Mouse (Mus musculus) kidney, embryonic 14.5 days (tissue): ENCODE data around the gene Gm9745. TPM values are rescaled to one million over a fixed set of nuclear protein-coding genes. Genes with fewer than 3 reads are reported as not detected.
"Not testable (repeated sequence)": the region's sequence is repeated elsewhere in the genome, so short reads cannot be mapped to it uniquely, and the experiment has no call there.

Experiments used
- ATAC-seq: fragments of 200-750 bp; cut with Nextera tagmentation; 2 replicates; pipeline ENCODE4 v1.8.0; 2017; ENCODE audit warnings: moderate number of reproducible peaks, mild to moderate bottlenecking, moderate TSS enrichment, moderate library complexity; ENCODE audit not compliant: low FRiP score, low TSS enrichment
- H3K27ac ChIP-seq: fragments of 300-500 bp; sonication (generic); 2 replicates; pipeline ENCODE4 v1.5.1; 2014; ENCODE audit warnings: low read depth, mild to moderate bottlenecking, low read length, moderate library complexity, mixed read lengths
- H3K27me3 ChIP-seq: fragments of 300-500 bp; sonication (generic); 2 replicates; pipeline ENCODE4 v1.6.1; 2014; ENCODE audit warnings: mild to moderate bottlenecking, low read length; ENCODE audit not compliant: control insufficient read depth, insufficient read depth
- H3K36me3 ChIP-seq: fragments of 300-500 bp; sonication (generic); 2 replicates; pipeline ENCODE4 v1.6.1; 2014; ENCODE audit warnings: low read length, mixed read lengths; ENCODE audit not compliant: control insufficient read depth, insufficient read depth
- H3K4me1 ChIP-seq: fragments of 300-500 bp; sonication (generic); 2 replicates; pipeline ENCODE4 v1.6.1; 2014; ENCODE audit warnings: low read length, mixed read lengths; ENCODE audit not compliant: control insufficient read depth, insufficient read depth
- H3K4me2 ChIP-seq: fragments of 300-500 bp; sonication (generic); replicated peaks from 2 replicates; pipeline ENCODE4 v1.6.1; 2014; ENCODE audit warnings: low read depth, mild to moderate bottlenecking, low read length
- H3K4me3 ChIP-seq: fragments of 300-500 bp; sonication (generic); 2 replicates; pipeline ENCODE4 v1.5.1; 2014; ENCODE audit warnings: mild to moderate bottlenecking, low read length
- H3K9ac ChIP-seq: fragments of 300-500 bp; sonication (generic); 2 replicates; pipeline ENCODE4 v1.6.1; 2014; ENCODE audit warnings: low read depth, mild to moderate bottlenecking, low read length, moderate library complexity
- H3K9me3 ChIP-seq: fragments of 300-500 bp; sonication (generic); 2 replicates; pipeline ENCODE4 v1.6.1; 2016; ENCODE audit warnings: low read length; ENCODE audit not compliant: control insufficient read depth
- WGBS: fragments of 180-500 bp; shearing (Covaris S2); extraction: QIAGEN DNeasy Blood & Tissue Kit; methylation state at CpG from one replicate; pipeline ENCODE4 v1.1.7; 2014; 5-methylcytosine and 5-hydroxymethylcytosine counted together
- polyA plus RNA-seq: library from polyadenylated mRNA; unstranded; fragments of >200 nt; fragmentation: Nextera tagmentation; extraction: Ambion mirVana; gene quantifications from 2 replicates; pipeline ENCODE4 v1.2.1, GENCODE M21; 2014

Gene Gm9745
- polyA plus RNA-seq, 1 experiment from 2014 or later, result not detected

DNA sequence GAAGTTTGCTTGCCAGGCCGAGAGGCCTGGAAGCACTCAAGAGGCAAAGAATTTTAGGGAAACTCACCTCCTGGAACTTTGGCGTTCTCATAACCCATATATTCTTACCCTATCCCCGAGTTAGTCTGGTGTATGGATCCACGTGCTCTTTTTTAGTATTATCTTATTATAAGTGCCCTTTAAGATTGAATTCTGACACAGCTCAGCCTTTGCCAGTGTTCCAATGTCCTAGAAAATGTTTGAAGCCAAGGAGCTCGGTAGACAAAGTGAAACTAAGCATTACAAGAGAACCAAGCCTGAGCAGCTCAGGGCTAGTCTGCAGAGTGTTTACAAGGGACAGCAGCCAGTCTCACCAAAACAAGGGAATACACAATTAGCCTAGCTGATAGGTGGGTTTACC is 14.2 kb upstream of the Gm9745 start:
- not testable (repeated sequence) for ATAC-seq, H3K4me1 ChIP-seq, H3K4me2 ChIP-seq, H3K27ac ChIP-seq, H3K9me3 ChIP-seq, H3K27me3 ChIP-seq, H3K4me3 ChIP-seq, H3K36me3 ChIP-seq, H3K9ac ChIP-seq
- WGBS, result 41% methylated on average over 5 of the region's 5 CpGs

DNA sequence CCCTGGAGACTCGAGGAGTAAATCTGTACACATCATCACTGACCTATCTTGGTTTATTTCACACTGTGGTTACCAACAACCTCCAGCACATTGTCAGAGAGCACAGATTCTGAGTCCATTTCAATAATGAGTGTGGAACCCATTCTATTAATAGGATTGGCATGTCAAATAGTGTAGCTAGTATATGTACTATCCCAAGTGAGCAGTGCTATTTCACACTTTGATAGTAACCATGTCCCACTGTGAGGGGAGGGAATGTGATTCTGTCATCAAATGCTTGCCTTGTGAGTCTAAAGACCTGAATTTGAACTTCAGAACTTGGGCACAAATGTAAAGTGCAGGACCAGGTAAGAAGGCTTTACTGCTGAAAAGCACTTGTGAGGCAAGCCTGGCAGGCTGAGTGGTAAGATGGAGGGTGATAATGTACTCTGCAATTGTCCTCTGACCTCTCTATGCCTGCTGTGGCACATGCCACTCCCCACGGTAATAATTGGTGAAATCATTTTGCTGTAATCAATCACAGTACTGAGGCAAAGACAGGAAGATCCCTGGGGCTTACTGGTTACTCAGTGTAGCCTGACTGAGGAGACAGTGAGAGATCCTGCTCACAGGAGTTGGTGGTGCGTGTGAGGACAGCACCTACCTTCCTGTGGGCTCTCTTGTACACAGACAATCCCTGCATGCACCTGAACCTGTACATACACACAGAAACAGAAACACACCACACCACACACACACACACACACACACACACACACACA is 13.3 kb upstream of the Gm9745 start:
- not testable (repeated sequence) for H3K4me3 ChIP-seq, H3K27ac ChIP-seq, H3K4me1 ChIP-seq, H3K9me3 ChIP-seq, H3K36me3 ChIP-seq, H3K4me2 ChIP-seq, H3K27me3 ChIP-seq, ATAC-seq, H3K9ac ChIP-seq
- 71% methylated on average over 3 of the region's 3 CpGs for WGBS

DNA sequence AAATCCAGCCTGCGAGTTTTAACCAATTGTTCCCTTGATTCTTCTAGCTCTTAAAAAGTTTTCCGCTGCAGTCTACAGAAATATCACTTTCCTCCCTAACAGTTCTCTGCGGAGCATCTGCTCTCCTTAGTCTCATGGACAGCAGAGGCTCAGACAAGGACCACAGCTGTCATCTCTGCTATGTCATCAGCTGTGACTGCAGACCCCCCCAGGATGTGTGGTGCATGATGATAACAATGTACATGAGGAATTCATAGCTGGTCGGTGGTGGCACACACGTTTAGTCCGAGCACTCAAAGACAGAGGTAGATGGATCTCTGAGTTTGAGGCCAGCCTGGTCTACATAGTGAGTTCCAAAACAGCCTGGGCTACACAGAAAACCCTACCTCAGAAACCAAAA is 11.5 kb upstream of the Gm9745 start:
- 92% methylated on average over 5 of the region's 6 CpGs for WGBS
- H3K36me3 ChIP-seq, result not testable (repeated sequence)

DNA sequence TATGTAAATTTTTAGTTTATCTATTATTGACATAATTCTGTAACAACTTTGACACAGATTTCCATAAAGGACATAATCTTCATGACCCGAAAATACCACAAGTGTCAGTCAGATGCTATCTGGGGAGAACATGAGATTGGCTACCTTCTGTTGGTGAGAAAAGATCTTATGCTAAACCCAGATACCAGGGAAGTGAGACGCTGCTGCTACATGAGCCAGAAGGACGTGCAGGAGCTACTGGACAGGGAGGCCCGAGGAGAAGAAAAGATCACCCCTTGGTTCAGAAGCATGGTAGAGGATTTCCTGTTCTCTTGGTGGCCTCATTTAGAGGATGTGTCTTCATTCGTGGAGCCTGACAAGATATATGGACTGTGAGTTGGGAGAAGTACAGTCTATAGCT is 11.0 kb upstream of the Gm9745 start:
- not testable (repeated sequence) for H3K9me3 ChIP-seq, H3K4me3 ChIP-seq, H3K9ac ChIP-seq, ATAC-seq, H3K27ac ChIP-seq, H3K4me1 ChIP-seq, H3K4me2 ChIP-seq, H3K36me3 ChIP-seq, H3K27me3 ChIP-seq
- 50% methylated on average over 1 of the region's 5 CpGs for WGBS

More for the DNA sequence above, 11.5 kb upstream of the Gm9745 start:
- not testable (repeated sequence) for H3K9me3 ChIP-seq, H3K4me3 ChIP-seq, H3K4me1 ChIP-seq, H3K27ac ChIP-seq, H3K4me2 ChIP-seq, H3K27me3 ChIP-seq, H3K9ac ChIP-seq, ATAC-seq

DNA sequence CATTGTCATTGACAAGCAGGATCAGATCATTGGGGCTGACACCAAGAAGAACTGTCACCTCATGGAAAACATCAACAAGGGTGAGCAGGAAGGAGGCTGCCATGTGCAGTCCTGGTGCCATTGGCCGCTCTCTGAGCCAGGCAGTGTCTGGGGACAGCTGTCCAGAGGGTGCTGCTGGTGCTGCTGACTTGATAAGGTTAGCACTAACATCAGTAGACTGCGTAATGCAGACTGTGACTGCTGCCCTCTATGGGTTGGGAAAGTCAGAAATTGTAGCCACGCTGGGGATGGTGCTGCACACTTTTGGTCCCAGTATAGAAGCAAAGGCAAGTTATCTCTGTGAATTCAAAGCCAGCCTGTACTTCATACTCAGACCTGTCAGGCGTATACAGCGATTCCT is 8.8 kb upstream of the Gm9745 start:
- no CpG with 5 or more reads among the region's 5 CpGs for WGBS
- not testable (repeated sequence) for H3K36me3 ChIP-seq

DNA sequence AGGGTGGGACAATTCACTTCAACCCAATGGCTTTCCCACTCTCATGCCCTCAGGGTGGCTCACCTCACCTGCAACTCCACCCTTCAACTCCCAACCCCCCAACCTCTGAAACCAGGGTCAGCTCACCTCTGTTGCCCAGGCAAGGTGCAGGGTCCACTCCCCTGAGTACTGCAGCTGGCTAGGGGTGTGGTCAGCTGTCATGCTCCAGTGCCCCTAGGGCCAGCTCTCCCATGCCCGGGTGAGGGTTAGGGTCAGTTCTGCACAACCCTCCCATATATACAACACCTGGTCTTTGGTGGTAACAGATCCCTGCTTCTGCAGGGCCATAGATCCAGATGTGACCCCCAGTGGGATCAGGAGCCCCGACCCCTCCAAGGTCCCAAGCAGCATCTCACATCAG is 7.1 kb upstream of the Gm9745 start:
- H3K27me3 ChIP-seq, ATAC-seq, H3K4me1 ChIP-seq, H3K27ac ChIP-seq, H3K9ac ChIP-seq, H3K4me3 ChIP-seq, H3K36me3 ChIP-seq, H3K9me3 ChIP-seq, H3K4me2 ChIP-seq: not testable (repeated sequence)
- 69% methylated on average over 2 of the region's 2 CpGs for WGBS

More for the DNA sequence above, 8.8 kb upstream of the Gm9745 start:
- H3K4me3 ChIP-seq, H3K4me2 ChIP-seq, H3K9me3 ChIP-seq, H3K27ac ChIP-seq, H3K9ac ChIP-seq, H3K27me3 ChIP-seq, ATAC-seq, H3K4me1 ChIP-seq: not testable (repeated sequence)

DNA sequence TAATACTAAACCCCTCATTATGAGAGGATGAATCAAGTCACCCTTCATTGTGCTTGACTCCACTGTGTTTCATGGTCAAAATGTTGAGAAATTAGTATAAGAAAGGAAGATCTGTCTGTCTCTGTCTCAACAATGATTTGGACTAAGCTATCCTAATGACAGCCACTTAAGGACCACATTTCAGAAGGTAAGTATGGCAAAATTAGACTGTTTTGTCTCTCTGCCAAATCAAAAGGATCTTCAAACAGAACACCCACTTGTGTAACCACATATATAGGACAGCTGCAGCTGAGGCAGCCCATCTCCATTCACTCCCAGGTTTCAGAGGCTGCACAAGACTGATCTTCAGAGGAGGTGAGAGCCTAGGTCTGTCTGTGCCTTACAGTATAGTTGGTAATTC is 4.5 kb upstream of the Gm9745 start, which contains the start of gene Idi2:
Gene Idi2, plus strand, starts transcription at position 301 of the 400 bp plus-strand sequence.
- not testable (repeated sequence) for H3K27me3 ChIP-seq, H3K4me2 ChIP-seq, H3K9ac ChIP-seq, H3K4me1 ChIP-seq, H3K9me3 ChIP-seq, H3K27ac ChIP-seq, H3K4me3 ChIP-seq, ATAC-seq, H3K36me3 ChIP-seq

DNA sequence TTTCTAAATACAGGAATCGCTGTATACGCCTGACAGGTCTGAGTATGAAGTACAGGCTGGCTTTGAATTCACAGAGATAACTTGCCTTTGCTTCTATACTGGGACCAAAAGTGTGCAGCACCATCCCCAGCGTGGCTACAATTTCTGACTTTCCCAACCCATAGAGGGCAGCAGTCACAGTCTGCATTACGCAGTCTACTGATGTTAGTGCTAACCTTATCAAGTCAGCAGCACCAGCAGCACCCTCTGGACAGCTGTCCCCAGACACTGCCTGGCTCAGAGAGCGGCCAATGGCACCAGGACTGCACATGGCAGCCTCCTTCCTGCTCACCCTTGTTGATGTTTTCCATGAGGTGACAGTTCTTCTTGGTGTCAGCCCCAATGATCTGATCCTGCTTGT is 4.2 kb downstream of the Gm9745 start:
- H3K4me1 ChIP-seq, H3K4me2 ChIP-seq, H3K36me3 ChIP-seq, H3K9ac ChIP-seq, H3K4me3 ChIP-seq, H3K9me3 ChIP-seq, H3K27me3 ChIP-seq, H3K27ac ChIP-seq: not testable (repeated sequence)
- WGBS, result no CpG with 5 or more reads among the region's 5 CpGs
- ATAC-seq, result peak; percentile 55; the same call in 1 of the 2 replicates

DNA sequence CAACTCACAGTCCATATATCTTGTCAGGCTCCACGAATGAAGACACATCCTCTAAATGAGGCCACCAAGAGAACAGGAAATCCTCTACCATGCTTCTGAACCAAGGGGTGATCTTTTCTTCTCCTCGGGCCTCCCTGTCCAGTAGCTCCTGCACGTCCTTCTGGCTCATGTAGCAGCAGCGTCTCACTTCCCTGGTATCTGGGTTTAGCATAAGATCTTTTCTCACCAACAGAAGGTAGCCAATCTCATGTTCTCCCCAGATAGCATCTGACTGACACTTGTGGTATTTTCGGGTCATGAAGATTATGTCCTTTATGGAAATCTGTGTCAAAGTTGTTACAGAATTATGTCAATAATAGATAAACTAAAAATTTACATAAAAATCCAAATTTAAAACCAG is 6.3 kb downstream of the Gm9745 start:
- 14% methylated on average over 1 of the region's 5 CpGs for WGBS
- H3K9ac ChIP-seq, H3K9me3 ChIP-seq, H3K4me3 ChIP-seq, H3K27ac ChIP-seq, ATAC-seq, H3K4me2 ChIP-seq, H3K27me3 ChIP-seq, H3K36me3 ChIP-seq, H3K4me1 ChIP-seq: not testable (repeated sequence)
